Mouse (Mus musculus): ENCODE measurements around the gene Gbx1.

DNA sequence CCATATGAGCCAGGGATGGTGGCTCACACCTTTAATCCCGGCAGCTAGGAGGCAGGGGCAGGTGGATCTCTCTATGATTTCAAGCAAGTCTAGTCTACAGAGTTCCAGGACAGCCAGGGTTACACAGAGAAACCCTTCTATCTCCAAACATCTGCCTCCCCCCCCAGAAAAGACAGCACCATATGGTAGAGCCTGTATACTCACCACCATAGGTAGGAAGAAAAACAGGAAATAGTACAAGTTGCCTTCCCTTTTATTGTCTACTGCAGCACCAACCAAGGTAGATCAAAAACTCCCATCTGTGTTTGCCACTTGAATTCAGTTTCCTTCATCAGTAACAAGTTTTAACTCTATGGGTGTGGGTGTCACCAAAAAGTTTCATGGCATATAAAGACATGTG, 48.9 kb upstream of the Gbx1 start:
- TF ChIP-seq CTCF (IDR thresholded peaks at IDR 0.05; ENCODE audit: insufficient read depth, low read depth, low read length) (no peak), POLR2A (IDR thresholded peaks at IDR 0.05; ENCODE audit: insufficient read depth, low read depth, low read length) (no peak)

All from olfactory bulb, adult 2 months (tissue).